Mouse (Mus musculus): ENCODE data around the gene Ly6g5b. TPM values are rescaled to one million over a fixed set of nuclear protein-coding genes. Genes with fewer than 3 reads are reported as not detected.

Ly6g5b gene
- polyA plus RNA-seq, 1 experiment from 2014 or later, result 0.33 TPM

DNA sequence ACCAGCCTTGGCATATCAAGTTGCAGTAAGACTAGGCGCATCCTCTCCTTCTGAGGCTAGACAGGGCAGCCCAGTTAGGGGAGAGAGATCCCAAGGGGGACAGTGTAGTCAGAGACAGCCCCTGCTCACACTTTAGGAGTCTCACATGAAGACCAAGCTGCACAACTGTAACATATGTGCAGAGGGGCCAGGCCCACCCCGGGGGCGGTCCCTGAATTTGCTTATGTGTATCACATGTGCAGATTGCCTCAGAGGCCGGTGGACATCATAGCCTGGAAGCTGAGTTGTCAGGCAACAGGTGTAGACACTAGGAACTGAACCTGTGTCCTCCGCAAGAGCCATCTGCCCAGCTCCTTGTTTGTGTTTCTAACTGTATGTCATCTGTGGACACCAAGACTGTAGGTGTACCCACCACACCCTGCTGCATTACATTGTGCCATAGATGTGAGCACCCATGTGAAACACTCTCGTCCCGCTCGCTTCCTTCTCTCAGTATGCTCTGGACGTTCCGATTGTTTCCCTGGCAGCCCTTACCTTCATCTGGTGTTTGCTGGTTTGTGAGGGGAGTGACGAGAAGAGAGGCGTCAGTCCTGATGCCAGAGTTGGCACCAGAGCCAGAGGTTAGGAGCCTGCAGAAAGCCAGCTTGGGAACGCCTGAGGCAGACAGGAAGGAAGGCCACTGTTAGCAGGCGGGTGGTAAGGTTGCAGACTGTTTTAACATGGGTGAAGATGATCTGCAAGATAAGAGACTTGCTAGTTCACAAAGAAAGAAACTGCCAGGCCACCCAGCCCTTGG is 22.6 kb downstream of the Ly6g5b start:
- no peak for ATAC-seq (ENCODE audit: low read depth)
- Histone ChIP-seq H3K9me3 (replicated peaks; ENCODE audit: control insufficient read depth, low read length) (no peaks in the 10 kb centered on the region), H3K9ac (ENCODE audit: low read depth, low read length) (no peak overlapping the region), H3K4me3 (ENCODE audit: low read depth, low read length) (no peak overlapping the region), H3K27ac (ENCODE audit: low read length) (no peak overlapping the region), H3K4me1 (ENCODE audit: control insufficient read depth, low read depth, low read length) (peaks cover 11% of the 10 kb centered on the region), H3K36me3 (ENCODE audit: control insufficient read depth, insufficient read depth) (peaks cover 41% of the 10 kb centered on the region), H3K4me2 (ENCODE audit: low read depth, low read length) (no peak overlapping the region), H3K27me3 (ENCODE audit: control insufficient read depth, insufficient read depth, low read depth, low read length) (no peaks in the 10 kb centered on the region)
- WGBS (ENCODE audit: insufficient replicate concordance), result 79% methylated on average over 14 of the region's 14 CpGs

DNA sequence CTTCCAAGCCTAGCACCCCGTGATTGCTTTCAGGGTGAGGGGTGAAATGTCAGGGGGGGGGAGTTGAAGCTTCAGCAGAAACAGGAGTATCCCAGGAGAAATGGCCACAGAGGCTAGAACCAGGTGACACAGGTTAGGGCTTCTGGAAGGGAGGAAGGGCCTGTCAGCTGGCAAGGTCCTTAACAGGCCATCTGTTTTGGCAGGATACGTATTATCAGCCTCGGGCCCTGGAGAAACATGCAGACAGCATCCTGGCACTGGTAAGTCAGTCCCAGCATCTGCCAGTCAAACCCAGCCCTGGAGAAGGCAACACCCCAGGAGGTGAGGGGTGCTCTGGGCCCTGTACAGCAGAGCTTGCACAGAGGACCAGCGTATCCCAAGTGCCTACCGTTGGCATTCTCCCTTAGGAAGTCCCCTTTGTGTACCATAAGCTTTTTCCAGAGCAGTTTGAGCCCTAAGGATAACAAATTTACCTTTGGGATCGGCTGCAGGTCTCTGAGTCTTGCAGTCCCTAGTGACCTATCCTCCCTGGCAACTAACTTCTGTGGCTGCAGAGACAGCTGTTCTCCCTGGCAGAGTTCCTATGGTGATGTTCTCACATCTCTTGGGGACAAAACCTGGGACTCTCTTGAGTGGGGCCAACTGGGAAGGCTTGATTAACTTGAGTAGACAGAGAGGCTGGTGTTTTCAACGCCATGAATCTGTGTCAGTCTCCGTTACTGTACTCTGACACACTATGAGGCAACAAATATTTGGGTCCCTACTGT is 24.9 kb downstream of the Ly6g5b start:
- H3K9me3 ChIP-seq (replicated peaks; ENCODE audit: control insufficient read depth, low read length), result no peaks in the 10 kb centered on the region
- H3K4me3 ChIP-seq (ENCODE audit: low read depth, low read length), result peak overlapping the region; percentile 78
- peak overlapping the region; percentile 95 for H3K27ac ChIP-seq (ENCODE audit: low read length)
- peak overlapping the region; percentile 66 for H3K4me2 ChIP-seq (ENCODE audit: low read depth, low read length)
- peak overlapping the region; percentile 94 for H3K9ac ChIP-seq (ENCODE audit: low read depth, low read length)
- H3K36me3 ChIP-seq (ENCODE audit: control insufficient read depth, insufficient read depth), result peaks cover 25% of the 10 kb centered on the region
- peak; percentile 39 for ATAC-seq (ENCODE audit: low read depth)
- H3K27me3 ChIP-seq (ENCODE audit: control insufficient read depth, insufficient read depth, low read depth, low read length), result no peaks in the 10 kb centered on the region
- WGBS (ENCODE audit: insufficient replicate concordance), result 60% methylated on average over 8 of the region's 8 CpGs
- H3K4me1 ChIP-seq (ENCODE audit: control insufficient read depth, low read depth, low read length), result peaks cover 14% of the 10 kb centered on the region

DNA sequence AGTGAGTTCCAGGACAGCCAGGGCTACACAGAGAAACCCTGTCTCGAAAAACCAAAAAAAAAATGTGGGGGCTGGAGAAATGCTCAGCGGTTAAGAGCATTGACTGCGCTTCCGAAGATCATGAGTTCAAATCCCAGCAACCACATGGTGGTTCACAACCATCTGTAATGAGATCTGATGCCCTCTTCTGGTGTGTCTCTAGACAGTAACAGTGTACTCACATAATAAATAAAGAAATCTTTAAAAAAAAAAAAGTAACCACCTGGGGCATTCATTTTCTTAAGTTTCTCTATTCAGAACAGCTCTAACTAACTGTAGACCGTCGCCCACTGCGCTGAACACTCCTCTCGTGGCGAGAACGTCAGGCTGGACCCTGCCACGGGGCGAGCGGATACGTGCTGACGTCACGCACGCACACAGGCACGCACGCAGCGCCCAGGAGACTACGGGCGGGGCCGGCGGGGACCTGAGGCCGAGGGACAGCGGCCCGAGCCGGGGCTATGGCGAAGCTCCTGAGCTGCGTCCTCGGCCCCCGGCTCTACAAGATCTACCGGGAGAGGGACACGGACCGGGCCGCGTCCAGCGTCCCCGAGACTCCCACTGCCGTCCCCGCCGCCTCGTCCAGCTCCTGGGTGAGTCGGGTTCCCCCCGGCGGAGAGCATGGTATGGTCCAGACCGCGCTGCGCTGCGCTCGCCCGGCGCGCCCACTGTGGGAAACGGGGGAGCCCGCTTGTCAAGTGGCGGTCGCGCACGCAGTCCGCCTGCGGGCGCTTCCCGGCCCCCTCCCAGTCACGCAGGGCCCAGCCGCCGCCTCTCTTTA is 26.2 kb downstream of the Ly6g5b start, which contains the start of gene Abhd16a:
Gene Abhd16a, plus strand, starts transcription at position 439 of the 820 bp plus-strand sequence.
- ATAC-seq (ENCODE audit: low read depth), result peak; percentile 97

DNA sequence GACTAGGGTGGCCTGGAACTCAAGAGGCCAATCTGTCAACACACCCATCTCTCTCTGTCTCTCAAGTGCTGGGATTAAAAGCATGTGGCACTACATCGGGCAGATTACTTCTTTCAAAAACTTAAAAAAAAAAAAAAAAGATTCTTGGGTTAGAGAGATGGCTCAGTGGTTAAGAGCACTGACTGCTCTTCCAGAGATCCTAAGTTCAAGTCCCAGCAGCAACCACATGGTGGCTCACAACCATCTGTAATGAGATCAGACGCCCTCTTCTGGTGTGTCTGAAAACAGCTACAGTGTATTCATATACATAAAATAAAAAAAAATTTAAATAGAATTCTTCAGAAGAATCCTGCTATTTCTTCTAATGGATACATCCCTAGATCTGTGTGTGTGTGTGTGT is 27.1 kb downstream of the Ly6g5b start:
- Histone ChIP-seq H3K4me1 (ENCODE audit: control insufficient read depth, low read depth, low read length) (peaks cover 14% of the 10 kb centered on the region), H3K9ac (ENCODE audit: low read depth, low read length) (no peak overlapping the region), H3K4me2 (ENCODE audit: low read depth, low read length) (no peak overlapping the region), H3K4me3 (ENCODE audit: low read depth, low read length) (no peak overlapping the region), H3K27ac (ENCODE audit: low read length) (no peak overlapping the region), H3K36me3 (ENCODE audit: control insufficient read depth, insufficient read depth) (peaks cover 14% of the 10 kb centered on the region), H3K27me3 (ENCODE audit: control insufficient read depth, insufficient read depth, low read depth, low read length) (no peaks in the 10 kb centered on the region), H3K9me3 (replicated peaks; ENCODE audit: control insufficient read depth, low read length) (no peaks in the 10 kb centered on the region)
- ATAC-seq (ENCODE audit: low read depth), result no peak
- WGBS (ENCODE audit: insufficient replicate concordance), result 30% methylated on average over 2 of the region's 2 CpGs

More for the DNA sequence above, 26.2 kb downstream of the Ly6g5b start, which contains the start of gene Abhd16a:
- Histone ChIP-seq H3K9me3 (replicated peaks; ENCODE audit: control insufficient read depth, low read length) (no peaks in the 10 kb centered on the region), H3K4me1 (ENCODE audit: control insufficient read depth, low read depth, low read length) (peaks cover 14% of the 10 kb centered on the region), H3K4me2 (ENCODE audit: low read depth, low read length) (peak within 1 kb of the TSS; percentile 66), H3K27ac (ENCODE audit: low read length) (peak within 1 kb of the TSS; percentile 95), H3K4me3 (ENCODE audit: low read depth, low read length) (peak within 1 kb of the TSS; percentile 78), H3K36me3 (ENCODE audit: control insufficient read depth, insufficient read depth) (peaks cover 14% of the 10 kb centered on the region), H3K27me3 (ENCODE audit: control insufficient read depth, insufficient read depth, low read depth, low read length) (no peaks in the 10 kb centered on the region), H3K9ac (ENCODE audit: low read depth, low read length) (peak within 1 kb of the TSS; percentile 94)
- WGBS (ENCODE audit: insufficient replicate concordance), result 2% methylated on average over 65 of the region's 67 CpGs

DNA sequence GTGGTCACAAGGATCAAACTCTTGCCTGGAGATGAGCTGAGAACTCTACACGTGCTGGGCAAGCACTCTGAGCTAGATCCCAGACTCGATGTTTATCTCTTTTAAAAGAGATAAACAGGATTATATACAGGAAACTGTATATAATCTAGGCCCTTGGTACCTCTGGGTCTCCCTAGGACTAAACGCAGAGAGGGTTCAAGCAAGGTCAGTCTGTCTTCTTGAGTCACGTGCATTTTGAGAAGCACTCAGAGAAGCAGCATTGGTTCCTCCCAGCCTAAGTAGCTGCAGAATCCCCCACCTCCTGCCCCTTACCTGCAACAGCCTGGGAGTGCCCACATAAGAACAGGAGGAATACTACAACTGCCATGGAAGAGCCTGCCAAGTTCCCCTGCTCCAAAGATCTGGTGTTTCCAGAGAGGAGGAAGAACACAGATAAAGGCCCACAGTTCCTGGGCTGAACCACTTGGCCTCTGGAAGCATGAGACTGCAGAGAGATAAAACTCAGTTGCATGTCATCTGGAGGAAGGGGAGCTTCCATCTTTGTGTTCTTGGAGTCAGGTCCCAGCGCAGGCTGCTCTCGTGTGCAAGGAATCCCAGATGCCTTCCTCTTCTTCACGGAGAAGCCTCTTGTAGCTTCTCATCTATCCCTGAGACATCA is 29.9 kb downstream of the Ly6g5b start, which contains the start of gene Ly6g6f:
Gene Ly6g6f, minus strand, starts transcription at position 403 of the 658 bp plus-strand sequence.
- Histone ChIP-seq H3K4me3 (ENCODE audit: low read depth, low read length) (no peak within 1 kb of the TSS), H3K36me3 (ENCODE audit: control insufficient read depth, insufficient read depth) (no peaks in the 10 kb centered on the region), H3K27me3 (ENCODE audit: control insufficient read depth, insufficient read depth, low read depth, low read length) (no peaks in the 10 kb centered on the region), H3K9me3 (replicated peaks; ENCODE audit: control insufficient read depth, low read length) (no peaks in the 10 kb centered on the region), H3K27ac (ENCODE audit: low read length) (no peak within 1 kb of the TSS), H3K9ac (ENCODE audit: low read depth, low read length) (no peak within 1 kb of the TSS), H3K4me2 (ENCODE audit: low read depth, low read length) (no peak within 1 kb of the TSS), H3K4me1 (ENCODE audit: control insufficient read depth, low read depth, low read length) (peaks cover 12% of the 10 kb centered on the region)
- 35% methylated on average over 7 of the region's 7 CpGs for WGBS (ENCODE audit: insufficient replicate concordance)
- no peak for ATAC-seq (ENCODE audit: low read depth)

DNA sequence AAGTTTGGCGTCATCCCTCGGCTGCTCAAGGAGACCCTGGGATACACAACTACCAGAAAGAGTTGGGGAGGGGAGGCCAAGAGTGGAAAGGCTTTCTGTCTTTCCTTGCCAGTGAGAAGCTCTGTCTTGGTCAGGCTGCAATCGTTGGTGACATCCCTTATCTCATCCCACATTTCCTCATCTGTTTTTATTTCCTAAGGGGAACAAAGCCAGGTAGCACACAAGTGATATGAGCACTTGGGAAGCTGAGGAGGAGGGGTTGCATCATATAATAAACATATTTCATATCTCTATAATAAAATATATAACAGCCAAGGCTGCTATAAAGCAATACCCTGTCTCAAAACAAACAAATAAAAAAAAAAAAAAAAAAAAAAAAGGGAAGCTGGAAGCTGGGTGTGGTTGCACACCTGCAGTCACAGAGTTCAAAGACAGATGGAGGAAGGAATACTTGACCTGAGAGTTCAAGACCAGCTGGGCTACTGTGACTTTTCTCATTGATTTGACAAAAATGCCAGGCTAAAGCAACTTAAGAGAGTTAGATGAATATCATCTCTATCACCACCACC is 31.2 kb downstream of the Ly6g5b start:
- WGBS (ENCODE audit: insufficient replicate concordance), result 41% methylated on average over 3 of the region's 3 CpGs
- Histone ChIP-seq H3K36me3 (ENCODE audit: control insufficient read depth, insufficient read depth) (no peaks in the 10 kb centered on the region), H3K27ac (ENCODE audit: low read length) (no peak overlapping the region), H3K9ac (ENCODE audit: low read depth, low read length) (no peak overlapping the region), H3K27me3 (ENCODE audit: control insufficient read depth, insufficient read depth, low read depth, low read length) (no peaks in the 10 kb centered on the region), H3K4me2 (ENCODE audit: low read depth, low read length) (no peak overlapping the region), H3K4me3 (ENCODE audit: low read depth, low read length) (no peak overlapping the region), H3K9me3 (replicated peaks; ENCODE audit: control insufficient read depth, low read length) (no peaks in the 10 kb centered on the region), H3K4me1 (ENCODE audit: control insufficient read depth, low read depth, low read length) (peaks cover 19% of the 10 kb centered on the region)
- no peak for ATAC-seq (ENCODE audit: low read depth)

DNA sequence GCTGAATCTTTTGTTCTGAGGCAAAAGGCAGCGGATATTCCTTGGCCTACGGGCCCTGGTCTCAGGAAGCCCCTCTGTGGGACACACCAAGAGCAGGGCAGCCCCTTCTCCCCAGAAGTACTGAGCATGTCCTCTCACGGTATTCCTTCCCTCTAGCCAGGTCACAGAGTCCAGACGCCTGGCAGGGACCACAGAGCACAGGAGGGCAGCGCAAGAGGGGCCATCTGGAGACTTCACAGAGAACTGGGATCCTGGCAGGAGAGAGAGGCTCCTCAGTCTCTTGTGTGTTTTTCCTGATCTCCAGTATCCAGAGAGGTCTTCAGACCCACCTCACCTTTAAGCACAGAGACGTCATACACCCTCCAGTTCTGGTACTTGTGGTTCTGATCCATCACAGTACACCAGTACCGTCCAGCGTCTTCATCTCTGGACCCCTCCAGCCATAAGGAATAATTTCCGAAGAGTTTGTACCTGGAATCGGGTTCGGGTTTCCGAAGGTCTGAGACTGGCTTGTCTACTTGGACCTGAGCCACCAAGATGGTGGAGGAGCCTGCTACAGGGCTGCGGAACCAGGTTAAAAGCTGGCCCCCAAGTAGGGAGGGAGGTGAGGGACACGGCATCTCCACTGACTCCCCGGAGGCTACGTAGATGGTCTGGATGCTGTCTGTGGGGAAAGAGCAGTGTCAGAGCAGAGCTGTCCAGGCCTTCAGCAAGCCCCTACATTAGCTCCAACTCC is 32.2 kb downstream of the Ly6g5b start:
- whole genome bisulfite sequencing (ENCODE audit: insufficient replicate concordance), result 80% methylated on average over 16 of the region's 16 CpGs
- H3K27ac ChIP-seq (ENCODE audit: low read length), result no peak overlapping the region

More for the DNA sequence above, 32.2 kb downstream of the Ly6g5b start:
- no peak overlapping the region for H3K4me3 ChIP-seq (ENCODE audit: low read depth, low read length)
- no peak overlapping the region for H3K9ac ChIP-seq (ENCODE audit: low read depth, low read length)
- H3K4me2 ChIP-seq (ENCODE audit: low read depth, low read length), result no peak overlapping the region
- no peak for ATAC-seq (ENCODE audit: low read depth)
- H3K4me1 ChIP-seq (ENCODE audit: control insufficient read depth, low read depth, low read length), result peaks cover 22% of the 10 kb centered on the region
- H3K27me3 ChIP-seq (ENCODE audit: control insufficient read depth, insufficient read depth, low read depth, low read length), result peaks cover 2% of the 10 kb centered on the region
- no peaks in the 10 kb centered on the region for H3K9me3 ChIP-seq (replicated peaks; ENCODE audit: control insufficient read depth, low read length)
- no peaks in the 10 kb centered on the region for H3K36me3 ChIP-seq (ENCODE audit: control insufficient read depth, insufficient read depth)

Measured in liver, embryonic 16.5 days (tissue).